Mouse (Mus musculus): ENCODE results near the gene Basp1.
A peak's percentile ranks its signal among the peaks of the same experiment; 100 is the strongest.
"Not testable (repeated sequence)": the region's sequence is repeated elsewhere in the genome, so short reads cannot be mapped to it uniquely, and the experiment has no call there.

Gene Basp1

DNA sequence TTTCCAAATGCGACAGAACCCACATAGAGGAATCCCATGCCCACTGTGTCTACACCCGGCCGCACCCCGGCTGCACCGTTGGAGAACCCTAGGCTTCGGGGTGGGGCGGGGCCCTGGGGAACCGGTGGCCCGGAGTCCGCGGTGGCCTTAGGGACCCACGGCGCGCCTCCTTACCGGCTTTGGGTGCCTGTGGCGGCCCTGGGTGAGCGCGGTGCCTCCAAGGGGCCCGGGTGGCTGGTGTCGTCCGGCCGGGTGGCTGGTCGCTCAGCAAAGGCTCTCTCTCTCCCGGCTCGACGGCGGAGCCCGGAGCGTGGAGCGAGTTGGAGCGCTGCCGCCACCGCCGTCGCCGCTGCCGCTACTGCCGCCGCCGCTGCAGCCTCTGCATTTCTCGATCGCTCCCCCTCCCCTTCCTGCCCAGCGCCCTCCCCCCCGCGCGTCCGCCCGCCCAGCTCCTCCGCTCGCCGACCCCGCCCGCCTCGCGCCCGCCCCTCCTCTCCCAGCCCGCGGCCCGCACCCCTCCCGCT is at the start of gene Basp1:
Gene Basp1, minus strand, starts transcription at position 387 of the 524 bp plus-strand sequence.
- peak; percentile 87 for DNase-seq (ENCODE audit: inconsistent ontology term)

DNA sequence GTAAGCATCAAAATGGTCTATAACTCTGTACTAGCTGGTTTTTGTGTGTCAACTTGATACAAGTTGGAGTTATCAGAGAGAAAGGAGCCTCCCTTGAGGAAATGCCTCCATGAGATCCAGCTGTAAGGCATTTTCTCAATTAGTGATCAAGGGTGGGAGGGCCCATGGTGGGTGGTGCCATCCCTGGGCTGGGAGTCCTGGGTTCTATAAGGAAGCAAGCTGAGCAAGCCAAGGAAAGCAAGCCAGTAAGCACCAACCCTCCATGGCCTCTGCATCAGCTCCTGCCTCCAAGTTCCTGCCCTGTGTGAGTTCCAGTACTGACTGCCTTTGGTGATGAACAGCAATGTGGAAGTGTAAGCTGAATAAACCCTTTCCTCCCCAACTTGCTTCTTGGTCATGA is 49.5 kb upstream of the Basp1 start:
- DNase-seq (ENCODE audit: inconsistent ontology term), result not testable (repeated sequence)

DNA sequence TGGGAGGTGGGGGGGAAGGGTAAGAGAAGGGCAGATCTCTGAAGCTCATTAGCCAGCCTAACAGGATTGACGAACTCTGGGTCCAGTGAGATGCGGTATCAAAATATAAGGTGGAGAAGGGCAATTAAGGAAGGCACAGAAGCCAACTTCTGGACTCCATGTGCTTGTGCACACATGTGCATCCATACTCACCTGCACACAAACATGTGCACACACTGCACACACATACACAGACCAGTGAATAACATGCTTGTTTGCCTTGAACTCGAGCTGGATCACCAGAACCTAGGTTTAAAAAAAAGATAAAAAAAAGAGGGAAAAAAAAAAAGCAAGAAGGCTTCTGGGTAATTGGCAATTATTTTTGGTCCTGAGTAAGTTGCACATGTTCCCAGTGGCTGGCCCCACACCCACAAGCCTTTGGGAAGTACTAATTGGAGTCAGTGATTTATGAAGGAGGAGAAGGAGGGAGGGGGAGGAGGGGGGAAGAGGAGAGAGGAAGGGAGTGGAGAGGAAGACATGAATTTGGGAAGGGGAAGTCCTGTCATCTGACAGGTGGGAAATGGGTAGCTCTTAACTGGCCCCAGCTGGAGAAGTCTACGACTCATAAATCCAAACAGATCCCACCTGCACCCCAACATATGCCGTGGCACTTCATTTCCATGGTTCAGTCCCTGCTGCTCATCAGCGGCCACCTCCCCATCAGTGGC is 48.6 kb upstream of the Basp1 start:
- DNase-seq (ENCODE audit: inconsistent ontology term), result no peak

DNA sequence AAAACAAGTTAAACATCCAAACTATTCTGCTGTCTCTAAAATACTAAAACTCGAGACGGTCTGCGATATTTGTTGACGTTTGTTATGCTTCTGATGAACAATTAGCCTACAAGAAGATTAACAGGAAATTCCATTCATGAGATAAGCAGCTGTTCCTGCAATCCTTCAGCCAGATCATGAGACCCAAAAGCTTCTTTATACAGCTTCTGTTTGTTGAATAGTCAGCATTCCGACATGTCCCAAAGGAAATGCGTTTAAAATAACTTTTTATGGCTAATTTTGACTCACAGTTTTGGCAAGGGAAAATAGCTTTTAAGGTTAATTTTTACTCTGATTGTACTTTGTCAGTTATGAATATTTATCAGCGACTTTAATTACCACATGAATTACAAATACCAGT is 46.3 kb upstream of the Basp1 start:
- peak; percentile 36 for DNase-seq (ENCODE audit: inconsistent ontology term)

DNA sequence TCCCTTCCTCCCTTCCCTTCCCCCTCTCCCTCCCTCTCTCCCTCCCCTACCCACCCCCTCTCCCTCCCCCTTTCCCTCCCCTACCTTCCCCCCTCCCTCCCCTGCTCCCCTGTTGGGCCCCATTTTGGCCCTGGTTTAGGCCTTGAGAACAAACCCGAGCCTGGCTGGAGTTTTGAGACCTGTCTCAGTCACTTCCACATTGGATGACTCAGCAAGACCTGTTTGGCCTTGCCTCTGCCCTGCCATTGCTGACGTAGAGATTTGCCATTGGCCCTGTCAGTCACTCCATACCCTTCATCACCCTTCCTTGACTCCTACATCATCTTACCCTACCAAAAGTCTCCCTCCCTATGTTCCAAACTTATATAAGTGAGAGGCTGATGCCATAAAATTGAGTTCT is 43.9 kb upstream of the Basp1 start:
- no peak for DNase-seq (ENCODE audit: inconsistent ontology term)

DNA sequence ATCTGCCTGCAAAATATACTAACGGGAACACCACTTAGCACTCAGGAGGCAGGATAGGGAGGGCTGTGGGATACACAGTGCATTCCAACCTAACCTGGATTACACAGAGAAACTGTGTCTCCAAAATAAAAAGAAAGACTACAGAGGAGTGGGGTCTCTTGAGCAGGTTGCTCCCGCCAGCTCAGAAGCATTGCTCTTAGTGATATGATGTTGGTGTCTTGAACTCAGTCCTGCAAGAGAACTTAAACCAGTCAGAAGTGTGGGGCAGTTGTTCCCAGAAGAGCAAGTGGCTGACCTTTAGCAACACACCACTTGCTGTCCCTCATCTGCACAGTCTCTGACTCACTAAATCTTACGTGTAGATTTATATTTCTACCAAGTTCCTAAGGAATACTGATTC is 40.0 kb upstream of the Basp1 start:
- DNase-seq (ENCODE audit: inconsistent ontology term), result no peak

DNA sequence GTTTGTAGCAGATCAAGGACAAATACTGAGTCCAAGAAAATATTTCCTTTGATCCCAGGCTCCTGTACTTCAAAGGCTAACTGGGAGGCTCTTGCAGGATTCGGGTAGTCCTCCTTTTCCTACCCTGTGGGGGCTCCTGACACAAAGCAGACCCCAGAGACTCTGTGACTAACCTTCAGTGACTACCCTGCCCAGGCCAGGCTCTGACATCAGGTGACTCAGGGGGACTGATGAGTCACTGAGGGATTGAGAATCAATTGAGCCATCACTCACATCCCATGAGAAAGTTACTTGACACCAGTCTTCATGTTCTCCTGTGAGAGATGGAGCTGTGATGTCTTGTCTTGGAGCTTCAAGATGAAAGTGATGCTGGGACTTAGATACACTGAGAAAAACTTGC is 35.8 kb upstream of the Basp1 start:
- DNase-seq (ENCODE audit: inconsistent ontology term), result peak; percentile 51

DNA sequence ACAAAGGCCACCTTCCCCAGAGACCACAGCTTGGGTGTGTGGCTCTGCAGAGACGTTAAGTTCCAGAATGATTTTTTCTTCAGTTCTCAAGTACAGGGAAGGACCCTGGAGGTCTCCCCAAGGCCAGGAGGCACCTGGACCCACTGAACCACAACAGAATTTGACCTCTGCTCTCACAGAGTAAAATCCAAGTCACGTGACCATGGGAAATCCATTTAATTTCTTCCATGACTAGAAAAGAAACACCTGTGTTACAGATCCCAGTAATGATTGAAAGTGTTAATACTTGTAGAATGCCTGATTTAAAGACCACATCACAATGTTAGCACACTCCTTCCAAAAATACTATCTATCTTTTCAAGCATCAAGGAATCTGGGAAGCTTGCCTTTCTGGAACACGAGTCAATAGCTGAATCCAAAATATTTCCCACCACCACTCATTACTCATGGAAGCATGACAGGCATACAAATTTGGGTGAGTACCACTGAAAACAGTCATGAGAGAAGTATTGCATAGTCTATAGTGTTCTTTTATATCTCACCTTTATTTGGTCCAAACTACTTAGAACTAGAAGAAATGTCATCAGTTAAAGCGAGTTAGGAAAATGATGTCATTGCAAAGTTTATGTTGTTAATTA is 35.3 kb upstream of the Basp1 start:
- peak; percentile 80 for DNase-seq (ENCODE audit: inconsistent ontology term)

DNA sequence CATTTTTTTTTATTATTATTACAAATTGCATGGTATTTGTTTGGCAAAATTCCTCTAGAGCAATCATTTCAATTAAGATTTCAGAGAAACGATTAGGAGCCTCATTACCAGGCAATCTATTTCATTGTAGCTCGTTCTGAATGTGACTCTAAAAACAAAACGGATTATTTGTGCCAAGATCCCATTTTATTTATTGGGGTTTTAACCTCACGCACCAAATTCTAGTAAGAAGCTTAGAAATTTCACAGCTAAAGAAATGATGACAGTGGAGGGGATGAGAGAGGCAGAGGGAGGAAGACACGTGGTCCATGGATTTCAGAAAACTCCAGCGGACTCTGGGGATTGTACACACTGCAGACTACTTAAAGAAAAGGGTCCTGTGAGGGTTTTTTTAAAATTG is 33.6 kb upstream of the Basp1 start:
- peak; percentile 57 for DNase-seq (ENCODE audit: inconsistent ontology term)

DNA sequence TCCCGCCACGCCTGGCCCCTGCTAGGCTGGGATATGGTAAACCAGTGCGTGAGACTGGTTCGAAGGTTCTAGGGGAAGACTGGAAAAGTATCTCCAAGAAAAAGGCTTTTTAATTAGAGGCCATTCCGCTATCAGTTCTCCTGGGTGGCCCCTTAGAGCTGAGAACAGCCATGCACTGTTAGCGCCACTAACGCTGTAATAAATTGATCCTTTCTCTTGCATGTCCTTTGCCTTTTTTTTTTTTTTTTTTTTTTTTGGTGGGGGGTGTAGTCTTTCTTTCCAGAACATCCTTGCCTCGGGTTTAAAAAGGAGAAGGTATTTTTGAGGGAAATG is 32.6 kb upstream of the Basp1 start:
- no peak for DNase-seq (ENCODE audit: inconsistent ontology term)

DNA sequence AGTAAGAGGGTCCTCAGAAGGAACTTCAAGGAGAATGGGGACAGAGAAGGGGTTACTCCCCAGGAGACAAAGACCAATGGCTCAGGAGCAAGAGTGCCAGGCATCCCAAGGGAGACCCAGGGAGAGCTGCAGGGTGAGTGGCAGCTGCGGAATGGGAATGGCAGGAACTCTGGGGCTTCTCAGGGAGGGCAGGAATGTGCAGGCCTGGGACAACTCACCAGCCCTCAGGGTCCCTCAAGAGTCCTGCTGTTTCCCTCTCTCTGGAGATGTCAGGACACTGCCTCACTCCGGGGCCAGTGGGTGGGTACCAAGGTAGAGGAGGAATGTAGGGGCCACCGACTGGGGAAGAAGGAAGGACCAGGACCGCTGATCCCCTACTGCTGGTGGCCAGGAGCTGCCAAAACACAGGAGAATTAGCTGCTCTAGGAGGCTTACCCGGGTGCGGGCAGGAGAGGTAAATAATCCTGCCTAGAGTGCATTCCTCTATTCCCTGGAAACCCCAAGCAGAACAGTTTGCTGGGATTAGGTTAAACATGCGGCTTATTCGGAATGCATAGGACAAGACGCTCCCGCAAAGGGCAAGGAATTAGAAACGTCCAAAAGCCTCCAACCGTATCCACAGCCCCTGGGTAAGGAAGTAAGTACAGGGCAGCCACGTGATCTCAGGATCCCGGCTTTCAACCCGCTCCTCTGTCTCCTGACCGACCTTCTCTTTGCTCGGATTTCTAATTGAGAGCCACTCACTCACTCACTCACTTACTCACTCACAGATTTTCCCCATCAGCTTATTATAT is 32.0 kb upstream of the Basp1 start:
- DNase-seq (ENCODE audit: inconsistent ontology term), result peak; percentile 19

DNA sequence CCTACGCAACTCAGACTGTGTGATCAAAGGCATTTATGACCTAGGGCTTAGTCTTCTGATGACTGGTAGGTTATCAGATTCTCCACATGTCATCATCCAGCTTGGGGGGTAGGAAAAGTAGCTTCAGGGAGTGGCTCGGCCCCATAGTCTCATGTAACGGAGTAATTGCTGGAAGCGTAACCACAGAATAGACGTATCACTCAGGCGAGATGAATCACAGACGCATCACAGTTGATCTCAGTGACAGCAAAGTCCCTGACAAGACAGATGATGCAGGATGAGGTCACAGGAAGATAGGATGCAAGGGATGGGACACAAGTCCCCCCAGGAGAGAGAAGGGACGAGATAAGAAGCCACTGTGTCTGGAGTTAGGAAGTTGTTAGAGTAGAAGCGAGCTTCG is 30.6 kb upstream of the Basp1 start:
- DNase-seq (ENCODE audit: inconsistent ontology term), result no peak

DNA sequence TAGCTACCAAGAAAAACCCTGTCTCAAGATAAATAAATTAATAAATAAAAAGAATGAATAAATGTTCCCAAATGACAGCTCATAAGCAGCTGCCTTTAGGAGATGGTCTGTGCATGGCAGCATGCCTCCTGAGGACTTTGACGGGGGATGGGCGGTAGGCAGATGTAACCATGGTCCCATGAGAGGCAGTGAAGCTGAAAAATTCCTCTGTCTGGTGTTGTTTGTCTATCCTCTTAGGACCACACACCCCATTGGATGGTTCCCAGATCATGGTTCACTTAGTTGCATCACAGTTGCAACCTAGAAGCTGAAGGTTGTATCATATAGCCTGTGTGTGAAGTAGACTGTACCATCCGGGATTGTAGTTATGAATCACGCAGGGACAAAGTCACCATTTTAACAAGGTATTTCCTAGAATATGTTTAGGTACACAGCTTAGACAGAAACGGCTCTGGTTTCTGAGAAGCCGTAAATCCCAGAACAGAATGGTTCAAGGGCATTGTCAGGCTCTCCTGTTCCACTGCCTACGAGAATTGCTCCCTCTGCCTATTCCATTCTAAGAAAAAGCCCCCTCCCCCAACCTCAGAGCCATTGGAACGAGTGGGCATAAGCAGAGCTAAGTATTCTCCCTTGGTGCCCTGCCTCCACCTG is 29.7 kb upstream of the Basp1 start:
- no peak for DNase-seq (ENCODE audit: inconsistent ontology term)

DNA sequence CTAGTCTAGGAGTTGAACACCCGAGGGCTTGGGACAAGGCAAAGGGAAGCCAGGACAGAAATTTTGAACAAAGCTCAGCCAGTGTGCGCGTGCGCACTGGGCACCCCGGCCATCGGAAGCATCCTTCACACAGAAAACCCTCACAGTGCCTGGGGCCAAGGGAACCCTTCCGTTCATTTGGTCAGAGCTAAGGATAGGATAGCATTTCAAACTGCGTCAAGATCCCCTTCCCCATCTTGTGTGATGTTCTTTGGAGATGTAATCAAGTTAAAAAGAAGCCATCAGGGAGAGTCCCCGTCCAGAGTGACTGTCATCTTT is 28.3 kb upstream of the Basp1 start:
- no peak for DNase-seq (ENCODE audit: inconsistent ontology term)

DNA sequence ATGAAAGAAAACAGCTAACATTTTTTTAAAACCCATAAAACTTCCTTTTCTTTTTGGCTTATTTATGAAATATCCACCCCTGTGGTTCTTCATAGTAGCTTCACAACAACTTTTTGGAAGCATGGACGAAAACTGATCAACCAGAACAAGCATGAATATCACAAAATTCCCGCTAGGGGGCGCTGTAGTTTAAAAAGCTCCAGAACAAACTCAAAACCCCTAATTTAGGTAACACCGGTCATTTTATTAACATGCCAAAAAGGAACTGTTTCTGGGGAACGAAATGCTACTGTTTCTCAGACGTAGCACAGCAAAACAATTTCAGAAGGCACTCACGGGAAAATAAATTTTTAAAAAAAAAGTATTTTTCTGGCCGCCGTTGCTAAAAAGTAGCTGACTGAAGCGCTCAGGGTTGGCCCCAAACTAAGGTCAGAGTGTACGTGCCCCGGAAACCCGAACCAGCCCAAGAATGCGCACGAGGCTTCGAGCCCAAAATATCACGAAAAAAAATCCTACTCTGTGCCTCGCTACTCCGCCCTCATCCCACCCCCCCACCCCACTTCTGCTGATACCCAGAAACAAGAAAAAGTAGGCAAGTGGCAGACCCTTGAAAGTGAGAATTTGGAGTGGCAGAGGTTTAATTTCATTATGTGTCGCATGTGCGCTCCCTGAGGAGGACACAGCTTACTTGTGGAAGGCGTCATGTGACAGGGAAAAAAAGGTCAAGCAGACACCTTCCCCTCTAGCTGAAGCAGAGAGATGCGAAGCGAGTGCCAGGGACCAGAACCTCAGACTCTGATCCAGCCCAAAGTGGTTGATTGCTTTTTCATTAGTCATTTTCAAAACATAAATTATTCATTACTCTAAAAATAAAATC is 27.7 kb upstream of the Basp1 start:
- DNase-seq (ENCODE audit: inconsistent ontology term), result peak; percentile 68

DNA sequence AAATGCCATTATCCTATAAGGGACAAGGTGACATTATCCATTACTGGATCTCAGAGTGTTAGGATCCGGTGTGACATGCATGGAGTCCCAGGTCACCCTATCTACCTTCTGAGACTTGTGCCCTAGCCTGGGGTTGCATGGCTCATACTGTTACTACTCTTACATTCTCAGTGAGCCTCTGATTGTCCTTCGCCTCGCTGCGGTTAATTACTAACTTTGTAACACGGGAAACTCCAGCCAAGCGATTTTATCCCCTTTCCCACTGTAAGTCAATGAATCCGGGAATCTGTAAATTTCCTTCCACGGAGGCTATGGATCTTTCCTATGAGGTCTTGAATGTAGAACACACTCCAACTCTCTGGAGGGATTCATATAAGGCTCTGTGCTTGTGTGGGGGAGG is 26.8 kb upstream of the Basp1 start:
- DNase-seq (ENCODE audit: inconsistent ontology term), result no peak

DNA sequence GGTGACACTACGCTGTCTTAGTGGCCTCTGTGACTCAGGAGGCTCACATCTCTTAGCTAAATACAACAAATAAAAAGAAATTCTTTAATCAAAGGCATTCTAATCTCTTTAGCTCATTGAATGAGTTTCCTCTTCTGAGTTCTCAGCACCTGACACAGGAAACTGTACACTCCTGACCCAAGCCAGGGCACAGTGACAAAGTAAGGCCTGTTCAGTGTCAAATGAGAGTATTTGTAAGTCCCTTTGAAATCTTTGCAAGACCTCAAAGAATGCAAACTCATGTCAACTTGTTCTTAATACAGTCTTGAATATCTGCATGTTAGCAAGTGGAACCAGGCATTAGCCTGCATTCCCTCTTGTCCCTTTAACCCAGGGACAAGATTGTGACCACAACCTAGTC is 18.8 kb upstream of the Basp1 start:
- peak; percentile 58 for DNase-seq (ENCODE audit: inconsistent ontology term)

DNA sequence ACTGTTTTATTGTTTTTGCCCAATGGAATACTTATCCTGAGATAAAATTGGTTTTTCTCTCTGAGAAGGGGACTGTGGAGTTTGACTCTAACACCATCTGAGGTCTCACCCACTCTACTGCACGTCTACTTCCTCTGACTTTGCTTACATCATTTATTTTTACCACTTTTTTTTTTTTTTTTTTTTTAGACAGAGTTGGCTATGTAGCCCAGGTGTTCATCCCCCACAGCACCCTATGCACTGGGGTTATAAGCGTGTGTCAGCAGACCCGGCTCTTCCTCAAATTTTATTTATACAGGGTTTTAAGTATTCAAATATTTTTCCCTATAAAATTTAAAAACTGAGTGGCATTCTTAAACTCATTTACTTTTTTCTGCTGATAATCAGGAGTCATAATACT is 16.6 kb upstream of the Basp1 start:
- DNase-seq (ENCODE audit: inconsistent ontology term), result no peak

DNA sequence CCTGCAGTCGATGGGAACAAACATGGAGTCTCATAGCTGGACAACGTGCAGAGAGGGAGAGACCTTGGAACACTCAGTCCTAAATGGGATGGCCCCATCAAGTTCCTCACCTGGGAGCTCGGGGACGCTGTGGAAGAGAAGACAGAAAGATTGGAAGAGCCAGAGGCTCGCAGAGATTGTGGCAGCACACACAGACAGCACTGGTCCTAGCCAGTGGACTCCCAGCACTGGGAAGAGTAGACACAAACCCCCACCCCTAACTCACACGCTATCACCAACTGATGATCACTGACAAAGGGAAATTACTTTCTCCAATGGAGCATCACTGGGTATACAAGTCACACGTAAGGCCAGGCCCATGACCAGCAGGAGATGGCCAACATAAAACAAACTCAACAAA is 15.4 kb upstream of the Basp1 start:
- DNase-seq (ENCODE audit: inconsistent ontology term), result no peak

DNA sequence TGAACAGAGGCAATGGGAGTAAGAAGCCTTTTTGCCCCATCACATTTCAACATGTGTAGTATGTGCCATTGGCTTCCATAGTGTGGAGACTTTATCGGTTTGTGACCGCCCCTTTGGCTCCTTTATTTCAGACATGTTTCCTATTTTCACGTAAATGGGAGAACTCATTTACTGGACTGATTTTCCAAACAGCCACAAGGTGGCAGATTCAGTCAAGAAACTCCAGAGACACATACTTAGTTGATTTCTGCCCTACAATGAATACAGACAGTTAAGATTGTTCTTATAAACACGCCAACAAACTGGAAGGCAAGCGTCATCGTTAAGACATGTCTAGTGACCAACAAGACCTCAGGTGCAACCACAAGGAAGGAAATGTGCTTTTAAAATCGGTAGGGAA is 15.0 kb upstream of the Basp1 start:
- peak; percentile 27 for DNase-seq (ENCODE audit: inconsistent ontology term)

DNA sequence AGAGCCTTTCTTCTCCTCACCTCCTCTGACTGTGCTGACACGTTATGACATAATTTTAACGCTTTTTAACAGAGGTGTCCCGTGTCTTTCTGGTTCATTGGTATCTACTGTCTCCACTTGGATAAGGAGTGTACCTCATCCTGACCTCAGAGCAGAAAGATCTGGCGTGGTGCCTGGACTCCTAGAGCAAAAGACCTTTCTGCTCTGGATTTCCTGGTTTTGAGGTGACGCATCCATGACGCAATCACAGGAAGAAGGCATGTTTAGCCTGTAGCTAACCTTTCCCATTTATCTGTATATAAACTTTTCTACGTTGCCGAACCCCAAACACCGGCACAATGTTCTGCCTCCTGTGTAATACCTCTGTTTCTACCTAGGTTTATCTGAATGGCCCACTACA is 6.7 kb upstream of the Basp1 start:
- DNase-seq (ENCODE audit: inconsistent ontology term), result no peak

DNA sequence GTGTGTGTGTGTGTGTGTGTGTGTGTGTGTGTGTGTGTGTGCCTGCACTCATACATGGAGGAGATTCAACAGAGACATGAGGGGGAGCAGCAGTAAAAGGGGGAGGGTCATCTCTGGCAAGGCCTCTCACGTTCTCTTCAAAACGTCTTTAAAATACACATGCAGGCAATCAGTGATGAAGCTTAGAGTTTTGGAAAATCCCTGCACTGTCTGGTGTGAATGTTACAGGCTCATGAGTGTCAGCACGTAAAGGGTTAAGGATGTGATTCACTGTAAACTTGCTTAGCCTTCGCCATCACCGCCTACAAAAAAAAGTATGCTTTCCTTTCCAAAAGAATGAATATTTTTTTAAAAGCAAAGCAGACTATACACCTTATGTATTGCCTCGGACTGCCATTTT is 2.8 kb upstream of the Basp1 start:
- DNase-seq (ENCODE audit: inconsistent ontology term), result no peak

Data from Muller cell, postnatal 12 days (primary cell).